Mouse (Mus musculus) cerebellum, adult 2 months (tissue): Measurements from ENCODE around the gene Ufc1.

Source experiments
- CTCF ChIP-seq: fragments of 200-500 bp; IDR thresholded peaks from 2 replicates; pipeline ENCODE4 v1.5.1; 2011; ENCODE audit warnings: low read depth, mild to moderate bottlenecking, control low read depth, low read length, moderate library complexity, borderline replicate concordance; ENCODE audit not compliant: insufficient read depth
- POLR2A ChIP-seq: fragments of 200-500 bp; IDR thresholded peaks from 2 replicates; pipeline ENCODE4 v1.6.1; 2011; ENCODE audit warnings: low read length, control low read depth, borderline replicate concordance; ENCODE audit not compliant: insufficient read depth

- TF ChIP-seq POLR2A (no peak), CTCF (no peak)
Observed at GRCm38 (mm10) chr1:171329433-171330215, 34.8 kb upstream of the Ufc1 start.
